Mouse (Mus musculus): ENCODE data around the gene Prr18.

Gene Prr18

DNA sequence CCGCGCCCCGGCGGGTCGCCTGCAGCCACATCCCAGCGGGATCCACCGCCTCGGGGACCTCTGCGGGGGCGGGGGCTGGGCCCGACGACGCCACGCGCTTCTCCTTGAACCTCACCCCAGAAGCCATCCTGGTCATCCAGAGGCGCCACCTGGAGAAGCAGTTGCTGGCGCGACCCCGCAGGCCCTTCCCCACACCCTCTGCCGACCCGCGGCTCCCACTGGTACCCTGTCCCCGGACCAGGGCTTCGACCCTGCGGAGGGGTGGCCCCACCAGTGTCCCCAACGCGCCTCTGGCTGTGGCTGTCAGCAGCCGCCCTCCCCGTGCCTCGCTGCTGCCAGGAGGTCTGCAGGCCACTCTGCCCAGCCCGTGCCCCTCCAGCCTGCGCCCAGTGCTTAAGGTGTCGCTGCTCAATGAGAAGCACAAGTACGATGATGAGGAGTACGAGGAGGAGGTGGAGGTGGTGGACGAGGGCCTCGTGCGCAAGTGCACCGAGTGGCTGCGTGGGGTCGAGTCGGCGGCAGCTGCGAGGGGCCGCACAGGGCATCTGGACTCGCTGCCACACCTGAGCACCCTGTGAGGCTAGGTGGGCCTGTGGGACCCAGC, 4.2 kb downstream of the Prr18 start:
- peak; percentile 16 for DNase-seq

DNA sequence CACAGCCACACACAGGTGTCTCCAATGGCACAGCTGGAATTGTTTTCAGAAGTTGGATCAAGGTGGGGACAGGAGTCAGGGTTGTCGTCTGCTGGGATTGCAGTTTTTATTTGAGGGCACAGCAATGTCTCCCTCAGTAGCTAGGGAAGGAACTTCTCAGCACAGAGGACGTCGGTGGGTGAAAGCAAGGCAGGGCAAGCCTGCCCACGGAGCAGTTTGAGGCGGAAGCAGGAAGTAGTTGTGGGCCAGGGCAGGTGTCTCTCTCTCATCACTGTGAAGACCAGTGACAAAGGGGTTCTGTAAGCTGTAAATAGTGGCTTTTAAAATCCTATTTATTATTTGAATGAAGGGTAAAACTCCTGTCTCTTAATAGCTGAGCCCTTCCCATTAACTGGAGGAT, 5.4 kb downstream of the Prr18 start:
- no peak for DNase-seq

DNA sequence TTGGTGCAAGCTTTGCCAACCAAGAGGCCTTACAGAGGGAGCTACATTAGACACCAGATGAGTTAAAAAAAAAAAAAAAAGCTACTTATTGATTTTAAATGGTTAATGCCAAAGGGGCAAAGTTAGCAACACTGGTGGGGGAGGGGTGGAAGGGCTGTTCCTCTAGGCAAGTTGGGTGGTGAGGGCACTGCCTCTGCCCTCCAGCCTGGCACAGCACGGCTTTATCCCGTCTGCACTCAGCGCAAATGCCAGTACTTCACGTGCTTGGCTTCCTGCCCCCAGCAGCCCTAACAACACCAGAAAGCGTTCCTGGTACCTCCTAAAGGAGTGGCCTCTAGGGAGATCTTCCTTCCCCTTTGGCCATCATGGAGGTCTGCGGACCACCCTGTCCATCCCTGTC, 6.2 kb downstream of the Prr18 start:
- DNase-seq, result no peak

DNA sequence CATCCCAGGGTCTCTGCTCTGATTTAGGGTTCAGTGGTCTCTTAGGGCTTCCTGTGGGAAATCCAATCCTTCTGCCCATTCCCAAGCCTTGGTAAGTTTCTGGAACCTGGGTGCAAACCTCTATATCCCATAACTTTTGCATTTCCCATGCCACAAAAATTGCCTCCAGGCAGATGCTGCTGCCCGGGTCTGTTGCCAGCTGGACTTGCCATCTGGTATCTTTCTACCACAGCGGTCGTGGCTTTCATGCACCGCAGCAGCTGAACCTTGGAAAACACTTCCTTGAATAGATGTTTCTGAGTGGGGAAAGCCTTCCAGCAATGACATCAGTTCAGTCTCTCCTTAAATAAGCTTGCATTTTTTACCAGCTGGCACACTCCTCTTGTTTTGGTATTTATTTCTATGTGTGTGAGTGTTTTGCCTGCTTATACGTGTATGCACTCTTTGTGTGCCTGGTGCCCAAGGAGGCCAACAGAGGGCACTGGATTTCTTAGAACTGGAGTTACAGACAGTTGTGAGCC, 10.6 kb downstream of the Prr18 start:
- no peak for DNase-seq

DNA sequence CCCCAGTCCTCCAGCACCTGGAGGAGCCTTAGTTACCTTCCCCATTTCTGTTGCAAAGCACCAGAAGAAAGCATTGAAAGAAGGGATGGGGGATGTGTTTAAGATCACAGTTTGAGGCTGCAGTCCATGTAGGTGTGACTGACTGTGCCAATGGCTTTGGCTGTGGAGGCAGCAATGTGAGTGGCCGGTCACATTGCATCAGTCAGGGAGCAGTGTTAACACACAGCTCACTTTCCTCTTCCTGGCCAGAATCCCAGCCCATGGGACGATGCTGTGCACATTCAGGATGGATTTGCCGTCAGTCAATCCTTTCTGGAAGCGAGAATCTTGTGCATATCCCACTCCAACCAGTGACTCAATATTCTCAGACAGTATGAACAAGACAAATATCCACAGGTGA, 11.7 kb downstream of the Prr18 start:
- DNase-seq, result no peak

DNA sequence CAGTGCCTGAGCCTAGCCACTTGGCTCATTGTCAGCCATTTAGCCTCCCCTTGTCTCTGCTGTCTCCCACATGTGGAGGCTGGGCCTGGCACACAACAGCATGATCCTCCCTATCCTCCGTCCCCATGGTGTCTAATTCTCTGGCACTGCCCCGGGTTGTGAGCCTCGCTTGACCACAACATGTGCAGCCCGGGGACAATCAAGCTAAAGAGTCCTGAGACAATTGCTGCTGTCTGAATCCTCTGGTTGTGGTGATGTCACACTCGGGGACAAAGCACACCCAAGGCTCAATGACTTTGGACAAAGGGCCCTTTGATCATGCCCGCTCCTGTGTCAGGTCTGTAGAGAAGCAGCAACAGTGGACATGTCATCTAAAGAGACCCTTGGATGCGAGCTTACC, 13.8 kb downstream of the Prr18 start:
- DNase-seq, result no peak

DNA sequence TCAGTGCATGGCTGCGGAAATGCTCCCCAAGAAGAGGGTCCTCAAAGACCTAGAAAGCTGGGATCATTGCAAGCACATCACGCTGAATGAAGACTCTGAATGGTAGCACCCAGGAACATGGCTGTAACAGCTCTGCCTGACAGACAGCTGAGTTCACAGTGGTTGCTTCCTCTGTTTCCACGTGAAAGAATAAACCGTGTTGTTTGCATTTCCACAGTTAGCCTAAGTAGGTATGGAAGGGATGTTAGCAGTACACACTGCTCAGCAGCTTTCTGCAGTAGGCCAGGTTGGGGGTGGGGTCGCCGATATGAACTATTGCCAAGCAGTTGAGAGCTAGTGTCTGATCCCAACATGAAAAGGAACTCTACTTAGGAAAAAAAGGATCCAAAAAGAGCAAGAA, 18.4 kb downstream of the Prr18 start, which contains the start of gene T2:
Gene T2 (plus strand): TSS at position 301 of the 400 bp plus-strand sequence.
- DNase-seq, result no peak

DNA sequence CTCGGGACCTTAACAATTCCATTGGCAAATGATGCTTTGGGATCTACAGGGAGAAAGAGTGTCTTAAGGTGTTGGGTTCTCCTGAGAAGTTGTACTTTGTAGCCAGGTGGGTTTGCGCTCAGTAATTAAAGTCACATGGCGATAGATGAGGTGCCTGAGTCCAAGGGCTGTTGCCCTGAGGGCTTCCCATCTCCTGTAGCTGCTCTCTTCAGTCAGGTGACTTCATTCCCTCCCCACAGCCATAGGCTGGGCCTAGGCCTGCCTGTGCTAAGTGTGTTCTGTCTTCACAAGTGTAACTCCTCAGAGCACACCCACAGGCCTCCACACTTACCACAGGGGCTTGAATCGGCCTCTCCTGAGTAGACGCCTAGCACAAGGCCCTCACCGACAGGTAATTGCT, 20.2 kb downstream of the Prr18 start:
- no peak for DNase-seq

DNA sequence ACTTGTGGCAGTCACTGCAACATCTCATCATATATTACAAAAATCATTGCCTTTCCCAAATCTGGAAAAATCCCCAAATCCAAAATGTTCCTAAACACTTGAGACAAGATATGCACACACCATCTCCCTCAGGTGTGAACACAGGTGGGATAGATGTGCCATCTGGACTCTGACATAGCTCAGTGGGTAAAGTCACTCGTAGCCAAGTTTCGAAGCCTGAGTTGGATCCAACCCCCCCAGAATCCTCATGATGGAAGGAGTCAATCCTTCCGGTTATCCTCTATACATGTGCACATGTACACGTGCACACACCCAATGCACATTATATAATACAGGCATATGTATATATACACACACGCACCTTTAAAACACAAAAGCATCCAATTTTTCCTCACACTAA, 23.6 kb downstream of the Prr18 start:
- no peak for DNase-seq

DNA sequence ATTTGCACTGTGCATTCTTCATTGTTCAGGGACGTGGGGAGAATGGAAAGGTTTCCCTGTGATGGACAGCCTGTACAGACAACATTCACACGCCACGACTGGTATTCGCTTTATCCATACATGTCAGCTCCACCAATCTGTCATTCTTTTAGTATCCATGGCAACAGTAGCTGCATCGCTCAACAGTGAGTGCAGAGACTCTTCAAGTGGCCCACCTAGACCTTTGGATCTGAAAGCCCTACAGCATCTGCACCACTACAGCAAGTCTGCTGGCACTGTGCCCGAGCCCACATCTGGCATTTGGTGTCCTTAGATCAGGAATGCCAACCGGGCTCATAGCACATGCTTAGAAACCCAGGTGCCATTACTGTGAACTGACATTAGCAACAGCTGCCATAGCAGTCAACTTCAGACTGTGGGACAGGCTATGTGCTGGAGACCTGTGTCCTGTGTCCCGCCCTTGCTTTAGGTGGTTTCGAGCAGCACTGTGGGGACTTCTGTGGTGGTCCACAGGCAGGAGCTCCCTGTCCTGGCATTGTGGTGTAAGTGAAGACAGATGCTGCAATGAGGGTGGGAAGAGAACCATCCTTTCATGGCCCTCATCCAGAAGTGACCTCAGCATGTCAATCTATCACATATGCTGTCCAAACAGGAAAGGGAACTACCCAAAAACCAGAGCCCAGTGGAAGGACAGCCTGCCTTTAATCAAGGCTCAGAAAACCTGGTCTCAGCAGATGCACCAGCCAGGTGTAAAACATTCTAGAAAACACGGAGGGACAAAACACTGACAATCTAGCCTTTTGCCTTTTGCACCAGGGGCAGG, 24.2 kb downstream of the Prr18 start:
- no peak for DNase-seq

DNA sequence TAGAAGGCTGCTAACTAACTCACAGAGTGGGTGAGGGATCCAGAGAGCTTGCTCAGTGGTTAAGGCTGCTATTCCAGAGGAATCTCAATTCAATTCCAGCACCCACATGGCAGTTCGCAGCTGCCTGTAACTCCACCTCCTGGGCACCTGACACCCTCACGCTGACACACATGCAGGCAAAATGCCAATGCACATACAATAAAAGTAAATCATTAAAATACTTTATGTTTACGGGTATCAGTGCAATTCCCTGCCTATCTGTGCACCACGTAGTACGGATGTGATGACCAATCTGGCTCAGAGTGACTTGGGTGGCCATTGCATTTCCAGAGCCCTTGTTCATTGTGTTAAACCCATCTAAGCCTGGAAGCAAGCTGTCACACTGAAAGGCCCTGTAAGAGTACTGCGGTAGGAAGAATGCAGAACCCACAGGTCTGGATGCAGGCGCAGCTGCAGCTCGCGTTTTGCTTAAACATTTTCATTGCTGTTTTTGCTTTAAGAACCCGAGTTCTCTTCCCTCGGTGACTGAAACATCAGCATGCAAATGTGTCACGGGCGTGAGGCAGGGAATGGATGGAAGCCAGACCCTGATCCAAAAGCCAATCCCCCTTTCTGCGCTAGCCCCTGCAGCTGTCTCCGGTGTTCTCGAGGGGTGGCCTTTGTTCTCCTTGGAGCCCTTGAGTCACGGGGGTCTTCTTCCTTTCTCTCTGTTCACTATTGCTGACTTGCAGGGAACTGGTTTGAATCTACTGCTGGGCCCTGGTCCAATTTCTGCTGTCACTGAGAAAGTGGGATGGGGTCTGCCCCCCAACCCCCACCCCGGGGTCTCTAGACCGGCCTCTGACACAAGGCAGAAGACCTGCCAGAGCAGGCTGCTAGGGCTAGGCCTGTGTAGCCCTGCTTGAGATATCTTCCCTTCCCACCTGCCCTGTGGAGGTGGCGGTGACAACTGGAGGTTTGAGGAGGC, 30.5 kb downstream of the Prr18 start:
- peak; percentile 63 for DNase-seq

DNA sequence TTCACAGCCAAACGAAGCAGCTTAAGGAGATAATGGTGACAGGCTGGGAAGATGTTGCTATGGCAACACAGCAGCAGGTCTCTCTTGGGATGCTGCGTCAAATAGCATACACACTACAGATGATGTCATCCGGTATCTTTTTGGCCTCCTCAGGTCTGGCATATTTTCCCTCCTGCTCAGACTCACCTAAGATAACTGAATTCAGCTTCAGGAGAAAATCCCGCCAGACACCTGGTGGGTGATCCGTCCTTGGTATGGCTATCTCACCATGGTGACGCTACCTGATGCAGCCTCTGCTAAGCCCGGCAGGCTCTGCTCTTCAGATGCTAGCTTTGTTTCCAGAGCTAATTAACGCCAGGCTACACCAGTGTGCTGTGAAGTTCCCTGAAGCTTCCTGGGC, 31.3 kb downstream of the Prr18 start:
- DNase-seq, result peak; percentile 66

DNA sequence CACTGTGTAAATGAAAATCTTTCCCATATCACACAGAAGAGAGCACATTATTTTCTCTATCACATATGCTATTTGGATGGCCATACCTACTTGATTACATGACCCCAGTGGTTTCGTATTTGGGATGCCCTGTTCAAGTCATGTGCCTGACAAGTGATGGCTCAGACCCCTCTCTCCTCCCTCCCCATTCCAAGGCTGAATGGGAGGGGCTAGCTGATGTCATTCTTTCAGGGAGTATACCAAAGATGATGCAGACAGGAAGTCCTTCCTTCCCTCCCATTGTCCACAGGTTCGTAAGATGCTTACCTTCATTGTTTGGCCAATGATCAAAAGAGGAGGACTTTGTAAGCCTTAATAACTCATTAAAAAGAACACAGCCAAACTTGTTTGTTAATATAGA, 31.9 kb downstream of the Prr18 start:
- no peak for DNase-seq

DNA sequence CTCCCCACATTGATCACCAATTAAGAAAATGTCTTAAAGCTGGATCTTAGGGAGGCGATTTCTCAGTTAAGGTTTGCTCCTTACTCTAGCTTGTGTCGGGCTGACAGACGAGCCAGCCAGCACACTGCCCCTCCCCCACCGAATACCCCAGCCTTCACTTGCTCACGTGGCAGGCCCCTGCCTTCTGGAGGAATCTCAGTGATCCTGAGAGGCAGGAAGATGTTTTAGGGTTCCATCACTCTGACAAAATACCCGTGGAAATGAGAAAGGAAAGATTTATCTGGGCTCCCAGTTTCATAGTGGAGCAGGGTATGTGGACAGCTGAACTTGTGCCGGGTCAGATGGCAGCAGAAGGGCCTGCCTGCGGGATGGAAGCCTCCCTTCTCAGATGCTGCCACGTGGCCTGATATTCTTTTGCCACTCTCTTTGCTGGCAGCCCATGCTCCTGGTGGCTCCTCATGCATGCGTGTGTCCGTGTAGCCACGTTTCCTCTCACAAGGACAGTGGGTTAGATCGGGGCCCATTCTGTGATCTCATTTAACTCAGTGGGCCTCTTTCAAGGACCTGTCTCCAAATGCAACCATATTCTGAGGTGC, 33.5 kb downstream of the Prr18 start:
- DNase-seq, result no peak

DNA sequence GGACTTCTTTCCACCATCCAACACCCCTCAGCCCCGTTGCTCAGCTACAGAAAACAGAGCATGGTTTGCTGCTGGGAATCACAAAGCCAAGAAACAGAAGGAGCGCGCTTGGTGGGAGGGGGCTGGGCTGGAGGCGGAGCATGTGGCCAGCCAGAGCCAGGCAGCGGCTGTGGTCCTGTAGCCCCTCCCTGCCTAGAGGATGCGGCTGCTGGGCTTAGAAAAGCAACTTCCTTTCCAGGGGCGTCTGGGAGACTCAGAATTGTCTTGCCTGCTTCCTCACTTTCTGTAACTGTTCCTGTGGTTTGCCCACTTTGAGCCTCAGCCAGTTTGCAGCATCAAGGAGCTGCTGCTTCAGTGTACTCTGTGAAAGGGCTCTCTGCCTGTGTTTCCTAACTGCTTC, 34.6 kb downstream of the Prr18 start:
- peak; percentile 79 for DNase-seq

DNA sequence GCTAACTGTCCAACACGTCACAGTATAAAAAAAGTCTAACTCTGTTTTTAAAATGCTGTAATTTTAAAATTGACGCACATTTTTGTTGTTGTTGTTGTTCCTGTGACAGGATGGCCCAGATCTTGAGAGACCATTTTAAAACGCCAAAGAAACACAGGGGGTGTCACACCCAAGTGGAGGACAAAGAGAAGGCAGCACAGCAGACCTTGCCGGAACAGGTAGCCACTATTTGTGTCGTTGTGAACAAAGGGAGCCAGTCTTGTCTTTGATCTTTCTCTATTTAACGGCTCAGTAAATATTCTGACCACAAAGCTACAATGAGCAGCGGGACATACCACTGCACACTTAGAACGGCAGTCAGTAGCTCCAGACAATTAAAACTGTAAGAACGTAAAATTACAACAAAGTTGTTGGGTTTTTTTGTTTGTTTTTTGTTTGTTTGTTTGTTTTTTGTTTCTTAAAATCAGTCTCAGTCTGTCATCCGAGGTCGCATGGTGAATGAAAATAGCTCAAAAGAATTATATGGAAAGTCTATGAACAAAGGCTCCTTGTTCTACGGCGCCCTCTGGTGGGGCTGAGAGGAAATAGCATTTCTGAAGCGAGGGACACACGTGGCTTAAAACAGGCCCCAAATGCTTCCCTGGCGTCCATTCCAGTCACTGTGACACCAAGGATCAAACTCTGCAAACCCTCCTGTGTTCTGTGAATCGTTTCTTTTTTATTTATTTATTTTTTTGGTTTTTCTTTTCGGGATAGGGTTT, 35.2 kb downstream of the Prr18 start:
- DNase-seq, result peak; percentile 73

DNA sequence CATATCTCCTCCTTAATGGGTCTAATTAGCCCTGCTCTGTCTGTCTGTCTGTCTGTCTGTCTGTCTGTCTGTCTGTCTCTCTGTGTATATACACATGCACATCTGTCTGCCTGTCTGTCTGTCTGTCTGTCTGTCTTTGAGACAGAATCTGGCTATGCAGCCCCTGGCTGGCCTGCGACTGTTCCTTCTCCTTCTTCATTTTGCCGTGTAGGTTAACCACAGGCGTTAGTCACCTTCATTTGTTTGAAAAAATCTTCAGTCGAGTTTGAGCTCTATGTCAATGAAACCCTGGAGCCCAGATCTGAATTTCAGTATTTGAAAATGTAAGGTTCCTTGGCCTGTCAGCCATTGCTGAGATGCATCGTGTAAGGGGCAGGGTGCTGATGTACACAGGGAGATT, 40.0 kb downstream of the Prr18 start:
- no peak for DNase-seq

DNA sequence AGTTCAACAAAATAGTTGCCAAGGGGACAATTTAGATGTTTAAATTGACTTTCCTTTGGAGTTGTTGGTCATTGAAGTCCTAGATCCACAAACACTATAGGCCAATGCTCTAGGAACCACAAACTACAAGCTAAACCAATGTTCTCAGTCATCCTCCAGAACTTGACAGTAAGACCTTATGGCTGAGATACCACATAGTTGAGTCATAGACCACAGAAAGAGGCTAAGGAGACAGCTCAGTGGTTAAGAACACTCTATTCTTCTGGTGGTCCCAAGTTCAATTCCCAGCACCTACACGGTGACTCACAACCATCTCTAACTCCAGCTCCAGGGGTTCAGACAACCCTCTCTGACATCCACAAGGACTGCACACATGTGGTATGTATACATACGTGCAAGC, 48.2 kb downstream of the Prr18 start:
- no peak for DNase-seq

DNA sequence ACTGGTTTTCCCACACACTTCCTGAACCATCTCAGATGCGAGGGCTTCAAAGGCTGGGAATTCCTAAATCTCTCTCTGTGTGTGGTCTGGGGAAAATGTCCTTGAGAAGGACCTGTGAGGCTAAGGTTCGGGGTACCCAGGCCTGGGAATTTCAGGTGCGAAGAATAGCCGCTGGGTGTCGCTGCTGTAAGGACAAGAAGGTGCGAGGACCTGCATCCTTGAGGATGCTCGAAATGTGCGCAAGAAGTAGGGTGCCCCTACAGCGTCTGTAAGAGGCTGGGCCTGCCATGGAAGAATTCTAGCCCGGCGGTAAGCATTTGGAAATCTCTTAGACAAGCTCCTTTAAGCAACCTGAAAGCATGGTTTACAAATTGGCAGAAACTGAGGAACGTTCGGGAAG, 51.2 kb downstream of the Prr18 start:
- peak; percentile 38 for DNase-seq

DNA sequence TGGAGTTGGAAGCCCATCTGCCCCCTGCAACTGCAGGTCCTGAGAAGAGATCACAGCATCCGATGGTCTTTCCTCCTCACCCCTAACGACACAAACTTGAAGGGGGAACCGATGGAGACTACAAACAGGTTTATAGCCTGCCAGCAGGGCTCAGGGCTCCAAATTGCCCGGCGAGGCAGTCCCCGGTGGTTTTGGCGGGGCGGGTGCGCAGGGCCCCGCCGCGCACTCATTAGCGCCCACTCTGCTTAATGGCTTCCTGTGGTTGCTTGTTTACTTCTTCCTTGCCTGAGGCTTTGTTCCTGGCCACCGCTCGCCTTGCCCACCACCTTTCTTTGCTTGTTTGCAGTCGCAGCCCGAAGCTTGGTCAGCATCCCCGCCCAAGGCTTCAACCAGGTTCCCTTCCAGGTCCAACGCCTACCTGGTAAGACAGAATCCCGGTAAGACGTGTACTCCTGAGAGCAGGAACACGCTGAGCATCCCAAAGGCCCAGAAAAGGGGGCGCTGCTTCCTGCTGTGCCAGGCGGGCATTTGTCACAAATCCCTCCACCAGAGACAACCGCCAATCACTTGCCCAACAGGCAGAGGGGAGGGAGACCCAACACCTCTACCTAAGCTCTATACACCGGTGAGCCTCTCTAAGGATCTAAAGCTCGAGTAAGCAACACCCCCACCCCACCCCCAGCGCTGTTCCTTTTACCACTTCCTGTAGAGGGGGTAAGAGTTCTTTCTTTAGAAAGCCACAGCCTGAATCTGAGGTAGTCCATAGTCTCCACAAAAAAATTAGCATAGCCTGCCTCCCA, 51.9 kb downstream of the Prr18 start:
- DNase-seq, result no peak

DNA sequence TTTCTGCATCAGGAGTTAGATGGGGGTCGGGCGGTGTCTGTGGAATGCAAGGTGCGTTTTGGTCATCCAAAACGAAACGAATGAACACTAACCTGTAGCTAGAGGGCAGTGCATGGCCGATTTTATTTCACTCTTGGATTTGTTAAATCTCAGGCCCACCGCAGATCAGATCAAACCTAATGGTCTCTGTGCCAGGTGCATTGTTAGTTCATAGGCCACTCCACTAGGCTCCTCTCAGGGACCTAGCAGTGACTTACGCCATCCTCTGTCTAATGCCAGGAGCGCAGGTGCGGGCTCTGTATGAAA, 52.5 kb downstream of the Prr18 start:
- DNase-seq, result no peak
